Mouse (Mus musculus) myocyte (in vitro differentiated cells): Measurements from ENCODE around the gene Cpne5.

ENCODE experiments used
- CEBPB ChIP-seq: IDR thresholded peaks from 2 replicates; pipeline ENCODE4 v1.6.1; 2011; ENCODE audit warnings: mild to moderate bottlenecking, moderate library complexity; ENCODE audit not compliant: poor library complexity, insufficient read depth, severe bottlenecking
- E2F4 ChIP-seq: IDR thresholded peaks from one replicate; pipeline ENCODE4 v1.6.1; 2011; ENCODE audit warnings: mild to moderate bottlenecking, control low read depth, moderate library complexity; ENCODE audit not compliant: insufficient read depth
- MAX ChIP-seq: IDR thresholded peaks from one replicate; pipeline ENCODE4 v1.6.1; 2011; ENCODE audit warnings: low read depth, mild to moderate bottlenecking, control low read depth
- MYOD1 ChIP-seq, 3 experiments: IDR thresholded peaks; one replicate each; pipeline ENCODE4 v1.6.1; 2011; ENCODE audit warnings: control low read depth in 2 of 3, low read depth in 2 of 3, mild to moderate bottlenecking in 2 of 3, moderate library complexity in 1 of 3; ENCODE audit not compliant: insufficient read length in 2 of 3, control insufficient read depth in 1 of 3
- MYOG ChIP-seq, 3 experiments: IDR thresholded peaks; one replicate each; pipeline ENCODE4 v1.6.1; 2011; ENCODE audit warnings: control low read depth in 2 of 3, low read depth in 2 of 3, mild to moderate bottlenecking in 2 of 3; ENCODE audit not compliant: insufficient read length in 2 of 3, control insufficient read depth in 1 of 3, insufficient read depth in 1 of 3
- POLR2A ChIP-seq: IDR thresholded peaks from one replicate; pipeline ENCODE4 v1.6.1; 2011; ENCODE audit warnings: low read depth, mild to moderate bottlenecking, control low read depth, moderate library complexity; ENCODE audit not compliant: insufficient read length
- POLR2AphosphoS2 ChIP-seq: IDR thresholded peaks from one replicate; pipeline ENCODE4 v1.6.1; 2011; ENCODE audit warnings: low read depth, control low read depth; ENCODE audit not compliant: insufficient read length
- REST ChIP-seq: IDR thresholded peaks from one replicate; pipeline ENCODE4 v1.6.1; 2011; ENCODE audit warnings: mild to moderate bottlenecking, control low read depth, moderate library complexity; ENCODE audit not compliant: insufficient read depth, insufficient read length
- SRF ChIP-seq: IDR thresholded peaks from one replicate; pipeline ENCODE4 v1.6.1; 2011; ENCODE audit warnings: low read depth; ENCODE audit not compliant: control insufficient read depth, insufficient read length
- TCF12 ChIP-seq: IDR thresholded peaks from one replicate; pipeline ENCODE4 v1.6.1; 2011; ENCODE audit warnings: mild to moderate bottlenecking, control low read depth; ENCODE audit not compliant: poor library complexity, insufficient read depth, severe bottlenecking
- TCF3 ChIP-seq: IDR thresholded peaks from one replicate; pipeline ENCODE4 v1.6.1; 2011; ENCODE audit warnings: low read depth, control low read depth; ENCODE audit not compliant: insufficient read length
- USF1 ChIP-seq: IDR thresholded peaks from one replicate; pipeline ENCODE4 v1.6.1; 2011; ENCODE audit warnings: low read depth, mild to moderate bottlenecking, control low read depth, moderate library complexity

- TF ChIP-seq POLR2A (no peak), MAX (no peak), MYOD1 (IDR thresholded peaks at IDR 0.05; ENCODE audit: control insufficient read depth in 1 of 3, insufficient read length in 2 of 3, low read depth in 2 of 3) (no peak), REST (no peak), CEBPB (no peak), USF1 (no peak), TCF3 (no peak), TCF12 (no peak), E2F4 (no peak), MYOG (IDR thresholded peaks at IDR 0.05; ENCODE audit: control insufficient read depth in 1 of 3, insufficient read depth in 1 of 3, insufficient read length in 2 of 3, low read depth in 2 of 3) (no peak), SRF (no peak), POLR2AphosphoS2 (no peak)
Measured at GRCm38 (mm10) chr17:29245725-29246124, 7.8 kb upstream of the Cpne5 start.
